Mouse (Mus musculus) small intestine, adult 2 months (tissue): ENCODE results near the gene Nr4a1.

Source experiments
- CTCF ChIP-seq: fragments of 200-500 bp; IDR thresholded peaks from 2 replicates; pipeline ENCODE4 v1.5.1; 2012; ENCODE audit warnings: low read depth, mild to moderate bottlenecking, control low read depth, inconsistent platforms, low read length, moderate library complexity, mixed read lengths; ENCODE audit not compliant: insufficient replicate concordance, insufficient read length; ENCODE audit errors: extremely low read depth
- POLR2A ChIP-seq: fragments of 200-500 bp; IDR thresholded peaks from 2 replicates; pipeline ENCODE4 v1.6.1; 2012; ENCODE audit warnings: low read depth, mild to moderate bottlenecking, control low read depth, inconsistent platforms, low read length, moderate library complexity

GRCm38 (mm10) chr15:101274380-101274779 is 20.3 kb downstream of the Nr4a1 start:
- TF ChIP-seq CTCF (no peak), POLR2A (no peak)
